Mouse (Mus musculus) urinary bladder, postnatal 25 days (tissue): Measurements from ENCODE around the gene Gm14305.
"Not testable (repeated sequence)": the region's sequence is repeated elsewhere in the genome, so short reads cannot be mapped to it uniquely, and the experiment has no call there.

Experiments
- DNase-seq: peaks from one replicate; pipeline ENCODE4 v3.0.0; 2022; ENCODE audit warnings: low spot score

Gene Gm14305

DNA sequence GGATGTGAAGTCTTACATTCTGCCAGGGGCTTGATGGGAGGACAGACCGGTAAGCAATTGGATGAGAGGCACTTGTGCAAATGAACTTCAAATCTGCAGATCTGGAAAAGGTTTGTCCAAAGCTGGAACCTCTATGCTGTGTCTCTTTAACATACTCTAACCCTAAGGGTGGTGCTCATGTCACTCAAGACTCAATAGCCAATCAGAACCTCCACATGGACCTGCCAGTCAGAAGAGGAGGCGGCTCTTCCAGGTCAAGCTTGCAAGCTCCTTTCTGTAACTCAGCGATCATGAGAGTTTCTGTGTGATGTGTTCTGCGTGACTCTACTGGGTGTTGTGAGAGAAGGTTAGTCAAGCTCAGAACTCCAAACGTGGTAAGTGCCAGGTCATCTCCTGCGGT lies at the start of gene Gm14305:
Gene Gm14305 (plus strand): TSS at position 278 of the 400 bp plus-strand sequence.
- DNase-seq = peak; percentile 3

DNA sequence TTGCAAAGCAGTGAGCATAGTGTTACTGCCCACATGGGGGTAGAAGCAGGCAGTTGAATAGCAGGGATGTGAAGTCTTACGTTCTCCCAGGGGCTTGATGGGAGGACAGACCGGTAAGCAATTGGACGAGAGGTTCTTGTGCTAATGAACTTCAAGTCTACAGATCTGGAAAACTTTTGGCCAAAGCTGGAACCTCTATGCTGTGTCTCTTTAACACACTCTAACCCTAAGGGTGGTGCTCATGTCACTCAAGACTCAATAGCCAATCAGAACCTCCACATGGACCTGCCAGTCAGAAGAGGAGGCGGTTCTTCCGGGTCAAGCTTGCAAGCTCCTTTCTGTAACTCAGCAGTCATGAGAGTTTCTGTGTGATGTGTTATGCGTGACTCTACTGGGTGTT lies 37.9 kb upstream of the Gm14305 start, which contains the start of gene Zfp973:
Gene Zfp973 (plus strand): TSS at position 301 of the 400 bp plus-strand sequence.
- not testable (repeated sequence) for DNase-seq
